Mouse (Mus musculus) heart, embryonic 12.5 days (tissue): ENCODE measurements around the gene 1810009J06Rik. TPM values are rescaled to one million over a fixed set of nuclear protein-coding genes. Genes with fewer than 3 reads are reported as not detected.
"Not testable (repeated sequence)": the region's sequence is repeated elsewhere in the genome, so short reads cannot be mapped to it uniquely, and the experiment has no call there.

ENCODE experiments used
- ATAC-seq: fragments of 200-750 bp; cut with Nextera tagmentation; 2 replicates; pipeline ENCODE4 v1.8.0; 2017; ENCODE audit warnings: moderate TSS enrichment, moderate library complexity; ENCODE audit not compliant: insufficient number of reproducible peaks, low FRiP score
- H3K27ac ChIP-seq: fragments of 300-500 bp; sonication (generic); 2 replicates; pipeline ENCODE4 v1.5.1; 2016; ENCODE audit warnings: mild to moderate bottlenecking, moderate library complexity; ENCODE audit not compliant: poor library complexity, severe bottlenecking
- H3K27me3 ChIP-seq: fragments of 300-500 bp; sonication (generic); replicated peaks from 2 replicates; pipeline ENCODE4 v1.6.1; 2016; ENCODE audit warnings: mild to moderate bottlenecking, moderate library complexity
- H3K36me3 ChIP-seq: fragments of 300-500 bp; sonication (generic); 2 replicates; pipeline ENCODE4 v1.6.1; 2016; ENCODE audit warnings: mild to moderate bottlenecking, moderate library complexity
- H3K4me1 ChIP-seq: fragments of 300-500 bp; sonication (generic); replicated peaks from 2 replicates; pipeline ENCODE4 v1.6.1; 2016; ENCODE audit warnings: mild to moderate bottlenecking
- H3K4me2 ChIP-seq: fragments of 300-500 bp; sonication (generic); 2 replicates; pipeline ENCODE4 v1.6.1; 2016; ENCODE audit warnings: mild to moderate bottlenecking, moderate library complexity
- H3K4me3 ChIP-seq: fragments of 300-500 bp; sonication (generic); 2 replicates; pipeline ENCODE4 v1.5.1; 2016; ENCODE audit warnings: mild to moderate bottlenecking
- H3K9ac ChIP-seq: fragments of 300-500 bp; sonication (generic); 2 replicates; pipeline ENCODE4 v1.6.1; 2016; ENCODE audit warnings: mild to moderate bottlenecking, moderate library complexity
- H3K9me3 ChIP-seq: fragments of 300-500 bp; sonication (generic); replicated peaks from 2 replicates; pipeline ENCODE4 v1.6.1; 2016; ENCODE audit warnings: mild to moderate bottlenecking, moderate library complexity
- WGBS: fragments of 180-500 bp; shearing (Covaris S2); methylation state at CpG from one replicate; pipeline ENCODE4 v1.1.7; 2016; 5-methylcytosine and 5-hydroxymethylcytosine counted together
- polyA plus RNA-seq: library from polyadenylated mRNA; unstranded; fragments of >200 nt; fragmentation: Nextera tagmentation; extraction: Ambion mirVana; gene quantifications from 2 replicates; pipeline ENCODE4 v1.2.1, GENCODE M21; 2016

1810009J06Rik gene
- polyA plus RNA-seq: 0.47 and 1.2 TPM in 2 replicates

GRCm38 (mm10) chr6:40964454-40964853, at the start of gene 1810009J06Rik:
TSS of gene 1810009J06Rik (plus strand) at chr6:40964754.
- not testable (repeated sequence) for H3K27me3 ChIP-seq, H3K27ac ChIP-seq, H3K36me3 ChIP-seq, H3K4me3 ChIP-seq, H3K4me1 ChIP-seq, ATAC-seq, H3K4me2 ChIP-seq, H3K9me3 ChIP-seq, H3K9ac ChIP-seq
- 74% methylated on average over 2 of the region's 2 CpGs for WGBS

- H3K4me1 ChIP-seq: no peaks in the 10 kb centered on the region
- H3K4me3 ChIP-seq: no peak overlapping the region
- H3K9ac ChIP-seq: no peak overlapping the region
- no peaks in the 10 kb centered on the region for H3K36me3 ChIP-seq
- H3K27ac ChIP-seq: no peak overlapping the region
- WGBS: 73% methylated on average over 4 of the region's 4 CpGs
- no peak for ATAC-seq
- no peak overlapping the region for H3K4me2 ChIP-seq
- no peaks in the 10 kb centered on the region for H3K27me3 ChIP-seq
- H3K9me3 ChIP-seq: no peaks in the 10 kb centered on the region
Observed at GRCm38 (mm10) chr6:40919954-40920353, 44.6 kb upstream of the 1810009J06Rik start.

GRCm38 (mm10) chr6:40940457-40940856, 24.1 kb upstream of the 1810009J06Rik start, which contains the start of gene 1700074P13Rik:
TSS of gene 1700074P13Rik (minus strand) at chr6:40940557.
- Histone ChIP-seq H3K27ac (no peak within 1 kb of the TSS), H3K9ac (no peak within 1 kb of the TSS), H3K36me3 (no peaks in the 10 kb centered on the region), H3K4me3 (no peak within 1 kb of the TSS), H3K4me1 (no peaks in the 10 kb centered on the region), H3K27me3 (no peaks in the 10 kb centered on the region), H3K9me3 (no peaks in the 10 kb centered on the region), H3K4me2 (no peak within 1 kb of the TSS)
- 88% methylated on average over 10 of the region's 10 CpGs for WGBS
- no peak for ATAC-seq

GRCm38 (mm10) chr6:40951770-40952169, 12.8 kb upstream of the 1810009J06Rik start, which contains the start of gene Gm4744:
TSS of gene Gm4744 (minus strand) at chr6:40951870.
- Histone ChIP-seq H3K4me3 (no peak within 1 kb of the TSS), H3K27ac (no peak within 1 kb of the TSS), H3K9me3 (peaks cover 3% of the 10 kb centered on the region), H3K4me1 (no peaks in the 10 kb centered on the region), H3K36me3 (no peaks in the 10 kb centered on the region), H3K4me2 (no peak within 1 kb of the TSS), H3K27me3 (no peaks in the 10 kb centered on the region), H3K9ac (no peak within 1 kb of the TSS)
- ATAC-seq: no peak

DNA sequence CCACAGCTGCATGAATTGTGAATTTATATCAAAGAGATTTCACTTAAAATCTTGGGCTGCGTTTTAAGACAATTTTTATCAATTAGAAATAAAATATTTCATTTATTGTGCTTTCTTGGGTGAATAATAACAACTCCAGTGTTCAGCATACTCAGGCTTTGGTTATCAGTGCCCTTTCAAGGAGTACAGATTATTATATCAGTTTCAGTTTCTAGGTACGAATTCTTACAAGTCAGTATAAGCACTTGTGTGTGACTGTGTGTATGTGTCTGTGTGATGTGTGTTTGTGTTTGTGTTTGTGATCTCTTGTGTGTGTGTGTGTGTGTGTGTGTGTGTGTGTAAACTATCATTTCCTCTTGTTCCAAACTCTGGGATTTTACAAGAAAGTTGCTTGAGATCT, 10.8 kb upstream of the 1810009J06Rik start:
- Histone ChIP-seq H3K4me2 (no peak overlapping the region), H3K36me3 (no peaks in the 10 kb centered on the region), H3K27ac (no peak overlapping the region), H3K27me3 (no peaks in the 10 kb centered on the region), H3K9ac (no peak overlapping the region), H3K4me3 (no peak overlapping the region), H3K4me1 (no peaks in the 10 kb centered on the region), H3K9me3 (peaks cover 3% of the 10 kb centered on the region)
- 40% methylated on average over 2 of the region's 2 CpGs for WGBS
- ATAC-seq: no peak

DNA sequence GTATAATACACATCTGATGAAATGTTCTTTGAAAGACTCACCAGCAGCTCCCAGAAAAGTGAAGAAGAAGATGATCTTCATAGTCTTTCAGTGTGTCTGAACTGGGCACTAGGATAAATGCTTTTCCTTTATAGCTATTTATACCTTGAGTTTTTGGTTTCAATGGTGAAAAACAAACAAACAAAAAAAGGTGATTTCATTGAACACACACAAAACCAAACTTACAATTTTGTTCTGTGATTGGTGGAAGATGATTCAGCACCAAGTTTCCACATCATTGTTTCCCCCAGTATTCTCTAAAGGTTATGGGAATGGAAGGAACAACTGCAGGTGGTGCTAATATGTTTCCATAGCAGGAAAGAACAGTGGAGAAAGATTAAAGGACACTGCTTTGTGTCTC, 34.8 kb downstream of the 1810009J06Rik start, which contains the start of gene Gm2663:
Gene Gm2663, minus strand, starts transcription at position 101 of the 400 bp plus-strand sequence.
- not testable (repeated sequence) for H3K9ac ChIP-seq, ATAC-seq, H3K4me1 ChIP-seq, H3K36me3 ChIP-seq, H3K9me3 ChIP-seq, H3K4me2 ChIP-seq, H3K27me3 ChIP-seq, H3K4me3 ChIP-seq, H3K27ac ChIP-seq

DNA sequence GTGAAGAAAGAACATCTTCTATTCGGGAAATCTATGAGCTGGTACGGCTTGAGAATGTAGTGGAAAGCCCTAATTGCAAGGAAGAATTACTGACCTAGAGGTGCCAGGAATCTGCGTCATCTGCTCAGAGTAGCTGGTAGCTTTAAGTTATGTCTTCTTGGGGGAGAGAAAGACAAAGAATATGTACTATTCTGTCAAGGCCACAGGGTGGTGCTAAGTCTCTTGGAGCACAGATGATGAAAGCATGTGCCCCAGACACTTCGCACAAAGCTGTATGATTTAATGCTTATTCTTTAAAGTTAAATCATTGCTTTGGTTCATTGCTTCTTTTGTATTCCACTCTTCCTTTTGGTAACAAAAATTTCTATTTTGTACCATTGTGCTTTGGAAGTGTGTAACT, 50.5 kb downstream of the 1810009J06Rik start:
- no peaks in the 10 kb centered on the region for H3K4me1 ChIP-seq
- no peaks in the 10 kb centered on the region for H3K36me3 ChIP-seq
- no peak overlapping the region for H3K4me2 ChIP-seq
- no peak overlapping the region for H3K9ac ChIP-seq
- H3K9me3 ChIP-seq: no peaks in the 10 kb centered on the region
- H3K27me3 ChIP-seq: no peaks in the 10 kb centered on the region
- H3K4me3 ChIP-seq: no peak overlapping the region
- ATAC-seq: no peak
- WGBS: 81% methylated on average over 4 of the region's 4 CpGs
- no peak overlapping the region for H3K27ac ChIP-seq

Other genes starting within 250 kb of the 1810009J06Rik start
- gene Moxd2, start 77.3 kb upstream of the 1810009J06Rik start, polyA plus RNA-seq: not detected in 2 replicates
- not detected in 2 replicates for gene Prss58, start 64.4 kb upstream of the 1810009J06Rik start, polyA plus RNA-seq
- gene 1700074P13Rik, start 24.2 kb upstream of the 1810009J06Rik start, polyA plus RNA-seq: not detected in 2 replicates
- gene Gm4744, start 12.9 kb upstream of the 1810009J06Rik start, polyA plus RNA-seq: not detected in 2 replicates
- 0.33 TPM in 1 of 2 replicates, not detected in the other for gene Gm2663, start 34.7 kb downstream of the 1810009J06Rik start, polyA plus RNA-seq
- gene 2210010C04Rik, start 70.8 kb downstream of the 1810009J06Rik start, polyA plus RNA-seq: not detected in 2 replicates